ENCODE assay signal across 15 mouse cellular contexts in genomic region chr17:73142445-73142844, GRCm38 (mm10). TPM values are rescaled to one million over a fixed set of nuclear protein-coding genes. Genes with fewer than 3 reads are reported as not detected.
DNase-seq lines count a peak whose midpoint lies in the region; ATAC-seq lines count a peak whose summit lies in the region.
"Had no signal": no experiment of that assay in that cellular context is flagged by ENCODE, and none has a peak within 500 bp of the region (broad histone marks: within the 10 kb centered on the region; RNA-seq: fewer than 3 reads in every experiment).

No protein-coding gene starts in this region.

- no peak overlapping the region for H3K9ac ChIP-seq in liver, embryonic 15.5 days
- no peak overlapping the region for H3K9ac ChIP-seq in hindbrain, embryonic 11.5 days (ENCODE audit: low read depth, low read length)
- H3K9ac ChIP-seq: heart, embryonic 12.5 days; neural tube, embryonic 12.5 days had no signal

- H3K4me2 ChIP-seq in liver, embryonic 15.5 days, result 0 out of 2 replicates have a peak overlapping the region, but pooled peaks have one; percentile 0
- no peak overlapping the region for H3K4me2 ChIP-seq in hindbrain, embryonic 11.5 days (replicated peaks; ENCODE audit: low read depth, low read length)
- H3K4me2 ChIP-seq: heart, embryonic 12.5 days; neural tube, embryonic 12.5 days had no signal

- H3K36me3 ChIP-seq in liver, embryonic 15.5 days (replicated peaks), result no peaks in the 10 kb centered on the region
- no peaks in the 10 kb centered on the region for H3K36me3 ChIP-seq in hindbrain, embryonic 11.5 days (ENCODE audit: control insufficient read depth, insufficient read depth, low read length)
- H3K36me3 ChIP-seq: neural tube, embryonic 12.5 days had no signal

- no peaks in the 10 kb centered on the region for H3K9me3 ChIP-seq in liver, embryonic 15.5 days (replicated peaks)
- H3K9me3 ChIP-seq in hindbrain, embryonic 11.5 days (ENCODE audit: control insufficient read depth, low read length), result no peaks in the 10 kb centered on the region
- H3K9me3 ChIP-seq: megakaryocyte, embryonic 14.5 days; neural tube, embryonic 12.5 days had no signal

- H3K27ac ChIP-seq in liver, embryonic 15.5 days (replicated peaks), result no peak overlapping the region
- H3K27ac ChIP-seq in hindbrain, embryonic 11.5 days (ENCODE audit: low read depth, low read length), result no peak overlapping the region
- H3K27ac ChIP-seq: neural tube, embryonic 12.5 days had no signal

- H3K4me3 ChIP-seq in liver, embryonic 15.5 days (replicated peaks), result no peak overlapping the region
- no peak overlapping the region for H3K4me3 ChIP-seq in hindbrain, embryonic 11.5 days (ENCODE audit: low read depth, low read length)
- H3K4me3 ChIP-seq: heart, embryonic 12.5 days; megakaryocyte, embryonic 14.5 days; neural tube, embryonic 12.5 days had no signal

- peak; percentile 15 for DNase-seq in 3T3-L1 (ENCODE audit: low read depth, low spot score)
- DNase-seq in CD4-positive, CD25-positive, alpha-beta regulatory T cell, adult 2 months (ENCODE audit: low read depth, low spot score), result peak; percentile 64
- DNase-seq in adrenal gland, postnatal 4 days (ENCODE audit: low spot score in 2 of 2), result no peak
- DNase-seq in hindbrain, embryonic 11.5 days (ENCODE audit: low spot score), result no peak
- DNase-seq in frontal cortex, postnatal 36 days (ENCODE audit: low spot score in 2 of 2), result no peak
- no peak for DNase-seq in right cerebral cortex, postnatal 14 days
- DNase-seq: adrenal gland, postnatal 36 days; cerebellum, postnatal 14 days; kidney, postnatal 14 days; thymus, adult 18-20 months had no signal

- peak; percentile 27 to 60; a peak in 1 of 4 replicates for ATAC-seq in hematopoietic stem cell, adult 5-6 weeks (replicated peaks in 1 of 2; ENCODE audit: insufficient read depth in 1 of 2, low FRiP score in 2 of 2, low TSS enrichment in 1 of 2, low read depth in 1 of 2, poor library complexity in 2 of 2, severe bottlenecking in 2 of 2)
- ATAC-seq in liver, embryonic 15.5 days (ENCODE audit: insufficient read depth), result peak; percentile 78
- ATAC-seq in hindbrain, embryonic 11.5 days (ENCODE audit: low FRiP score), result no peak

- 0 out of 2 replicates have a peak, but pooled peaks cover 10% of the 10 kb centered on the region for H3K27me3 ChIP-seq in liver, embryonic 15.5 days
- no peaks in the 10 kb centered on the region for H3K27me3 ChIP-seq in hindbrain, embryonic 11.5 days (ENCODE audit: control insufficient read depth, insufficient read depth, low read length)
- H3K27me3 ChIP-seq: heart, embryonic 12.5 days; megakaryocyte, embryonic 14.5 days; neural tube, embryonic 12.5 days had no signal

- WGBS in liver, embryonic 15.5 days (ENCODE audit: insufficient replicate concordance), result 4% methylated on average over 2 of the region's 2 CpGs
- WGBS in hindbrain, embryonic 11.5 days, result 80% methylated on average over 2 of the region's 2 CpGs

- peaks cover 10% of the 10 kb centered on the region for H3K4me1 ChIP-seq in liver, embryonic 15.5 days (replicated peaks)
- H3K4me1 ChIP-seq in hindbrain, embryonic 11.5 days (replicated peaks; ENCODE audit: control insufficient read depth, insufficient read depth, low read length), result no peaks in the 10 kb centered on the region
- H3K4me1 ChIP-seq: neural tube, embryonic 12.5 days had no signal

RNA-seq across cellular contexts. Expression of gene Lclat1, which starts 34.7 kb away (rescaled TPM):
- 7.1 and 9.8 TPM in 2 replicates for total RNA-seq in hematopoietic stem cell, adult 5-6 weeks (2017)
- polyA plus RNA-seq in liver, embryonic 15.5 days (2015; fragmentation: Nextera tagmentation; extraction: Ambion mirVana), result 2.2 and 2.5 TPM in 2 replicates
- 10 to 100 TPM; 37.7 to 41.4 TPM for total RNA-seq in adrenal gland, postnatal 4 days (2021)
- polyA plus RNA-seq in hindbrain, embryonic 11.5 days (2014; fragmentation: Nextera tagmentation; extraction: Ambion mirVana), result 16.7 and 17.2 TPM in 2 replicates

Comparison
In these comparisons a context has a peak if more than half of its experiments do, and no peak if none do; other contexts are left out.
1. DNase-seq: peak in 3T3-L1 (single experiment) and CD4-positive, CD25-positive, alpha-beta regulatory T cell, adult 2 months (single experiment); none in adrenal gland, postnatal 4 days (0 of 2), hindbrain, embryonic 11.5 days (single experiment), frontal cortex, postnatal 36 days (0 of 2) and right cerebral cortex, postnatal 14 days (single experiment).